Mouse (Mus musculus) kidney, adult 2 months (tissue): ENCODE results near the gene Ubxn11. TPM values are rescaled to one million over a fixed set of nuclear protein-coding genes. Genes with fewer than 3 reads are reported as not detected.

Source experiments
- DNase-seq: peaks from one replicate; pipeline ENCODE4 v3.0.0; 2021
- H3K27ac ChIP-seq: fragments of 200-500 bp; 2 replicates; pipeline ENCODE4 v1.5.1; 2012; ENCODE audit warnings: low read depth, low read length, control low read depth, inconsistent platforms; ENCODE audit not compliant: insufficient read depth
- H3K27me3 ChIP-seq: fragments of 200-500 bp; replicated peaks from 2 replicates; pipeline ENCODE4 v1.6.1; 2012; ENCODE audit warnings: mild to moderate bottlenecking, moderate library complexity, low read length, inconsistent platforms; ENCODE audit not compliant: control insufficient read depth, insufficient read depth
- H3K36me3 ChIP-seq: fragments of 200-500 bp; 2 replicates; pipeline ENCODE4 v1.6.1; 2012; ENCODE audit warnings: mild to moderate bottlenecking, moderate library complexity, low read length, inconsistent platforms; ENCODE audit not compliant: control insufficient read depth, insufficient read depth
- H3K4me1 ChIP-seq: fragments of 200-500 bp; 2 replicates; pipeline ENCODE4 v1.6.1; 2011; ENCODE audit warnings: low read length; ENCODE audit not compliant: control insufficient read depth, insufficient read depth
- H3K4me3 ChIP-seq: fragments of 200-500 bp; 2 replicates; pipeline ENCODE4 v1.5.1; 2011; ENCODE audit warnings: mild to moderate bottlenecking, low read depth, low read length, control low read depth; ENCODE audit not compliant: insufficient read depth
- CTCF ChIP-seq: fragments of 200-500 bp; conservative IDR thresholded peaks from 2 replicates; pipeline ENCODE4 v1.5.1; 2011; ENCODE audit warnings: low read depth, mild to moderate bottlenecking, control low read depth, low read length, moderate library complexity, mixed read lengths; ENCODE audit not compliant: insufficient read depth, insufficient read length
- POLR2A ChIP-seq: fragments of 200-500 bp; IDR thresholded peaks from one replicate; pipeline ENCODE4 v1.6.1; 2011; ENCODE audit warnings: low read depth, low read length, control low read depth
- WGBS: fragments of 180-500 bp; shearing (Covaris S2); methylation state at CpG from one replicate; pipeline ENCODE4 v1.1.7; 2018; 5-methylcytosine and 5-hydroxymethylcytosine counted together
- polyA plus RNA-seq: library from polyadenylated mRNA; depleted of rRNA; stranded (reverse); fragments of >200 nt; gene quantifications from 2 replicates; pipeline ENCODE4 v1.2.3, GENCODE M21; 2012; rRNA removed

Gene Ubxn11
- polyA plus RNA-seq = 5.6 and 5.9 TPM in 2 replicates

DNA sequence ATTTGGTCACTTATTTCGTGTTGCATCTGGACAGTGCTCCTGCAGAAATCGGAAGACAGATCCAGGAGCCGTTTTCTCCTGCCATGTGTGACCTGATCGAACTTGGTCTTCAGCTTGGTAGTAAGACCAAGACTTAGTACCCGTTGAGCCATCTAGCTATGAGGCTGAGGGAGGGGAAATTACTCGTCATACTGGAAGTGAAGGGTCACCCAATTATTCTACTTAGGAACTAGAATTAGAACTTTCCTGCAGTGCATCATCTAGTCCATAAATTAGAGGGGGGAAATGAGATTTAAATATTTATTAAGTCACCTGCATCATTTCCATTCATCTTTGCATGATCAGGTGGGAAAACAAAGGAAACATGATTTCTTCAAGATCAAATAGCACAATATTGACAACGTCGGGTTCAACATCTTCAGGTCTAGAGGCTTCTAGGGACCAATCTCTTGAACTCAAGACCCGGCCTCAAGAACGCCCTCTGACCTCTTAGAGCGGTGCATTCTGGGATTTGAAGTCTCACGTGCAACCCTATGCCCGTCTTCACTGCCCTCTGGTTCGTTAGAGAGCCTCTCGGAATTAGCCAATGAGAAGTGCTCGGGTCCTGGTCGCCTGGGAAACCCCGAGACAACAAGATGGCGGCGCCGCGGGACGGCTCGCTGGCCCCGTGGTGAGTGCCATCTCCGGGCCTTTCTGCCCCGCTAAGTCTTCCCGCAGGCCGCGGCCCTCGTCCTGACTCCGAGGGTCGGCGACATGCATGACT, at the start of gene Ubxn11:
Gene Ubxn11 (plus strand): TSS at position 592 of the 763 bp plus-strand sequence.
- Histone ChIP-seq H3K4me3 (peak within 1 kb of the TSS; percentile 84), H3K27me3 (no peaks in the 10 kb centered on the region), H3K36me3 (no peaks in the 10 kb centered on the region), H3K27ac (no peak within 1 kb of the TSS), H3K4me1 (no peaks in the 10 kb centered on the region)
- TF ChIP-seq CTCF (no peak), POLR2A (no peak)
- WGBS = 19% methylated on average over 34 of the region's 34 CpGs
- peak; percentile 95 for DNase-seq

GRCm38 (mm10) chr4:134053538-134053937, 48.8 kb upstream of the Ubxn11 start, which contains the start of gene Zfp683:
Zfp683 (plus strand) TSS chr4:134053838.
- Histone ChIP-seq H3K27ac (no peak within 1 kb of the TSS), H3K36me3 (no peaks in the 10 kb centered on the region), H3K27me3 (no peaks in the 10 kb centered on the region), H3K4me3 (no peak within 1 kb of the TSS), H3K4me1 (no peaks in the 10 kb centered on the region)
- TF ChIP-seq POLR2A = no peak
- no peak for TF ChIP-seq CTCF
- no peak for DNase-seq
- WGBS = 95% methylated on average over 3 of the region's 3 CpGs

DNA sequence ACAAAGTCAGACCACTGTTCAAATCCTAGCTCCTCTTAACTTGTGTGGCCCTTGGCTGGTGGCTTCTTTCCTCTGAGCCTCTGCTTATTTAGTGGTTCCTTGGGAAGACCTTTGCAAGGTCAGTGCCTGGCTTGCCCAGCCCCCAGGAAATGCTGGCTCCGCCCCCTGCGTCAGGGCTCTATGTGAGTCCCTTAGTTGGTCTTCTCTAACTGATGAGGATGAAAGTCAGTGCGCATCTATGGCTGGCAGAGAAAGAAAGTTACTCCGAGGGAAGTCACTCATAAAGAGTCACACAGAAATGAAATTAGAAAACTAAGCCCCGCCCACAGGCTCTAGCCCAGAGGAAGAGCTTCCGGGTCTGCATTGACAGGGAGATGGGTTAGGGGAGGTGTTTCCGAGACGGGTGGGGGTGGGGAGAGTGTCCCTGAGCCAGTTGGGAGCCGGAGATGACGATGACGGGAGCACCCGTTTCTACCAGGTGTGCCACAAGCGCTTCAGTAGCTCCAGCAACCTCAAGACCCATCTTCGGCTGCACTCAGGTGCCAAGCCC, 44.1 kb upstream of the Ubxn11 start:
- Histone ChIP-seq H3K27ac (no peak overlapping the region), H3K4me3 (no peak overlapping the region), H3K27me3 (no peaks in the 10 kb centered on the region), H3K36me3 (no peaks in the 10 kb centered on the region), H3K4me1 (no peaks in the 10 kb centered on the region)
- no peak for TF ChIP-seq POLR2A
- TF ChIP-seq CTCF = no peak
- 27% methylated on average over 14 of the region's 14 CpGs for WGBS
- no peak for DNase-seq

DNA sequence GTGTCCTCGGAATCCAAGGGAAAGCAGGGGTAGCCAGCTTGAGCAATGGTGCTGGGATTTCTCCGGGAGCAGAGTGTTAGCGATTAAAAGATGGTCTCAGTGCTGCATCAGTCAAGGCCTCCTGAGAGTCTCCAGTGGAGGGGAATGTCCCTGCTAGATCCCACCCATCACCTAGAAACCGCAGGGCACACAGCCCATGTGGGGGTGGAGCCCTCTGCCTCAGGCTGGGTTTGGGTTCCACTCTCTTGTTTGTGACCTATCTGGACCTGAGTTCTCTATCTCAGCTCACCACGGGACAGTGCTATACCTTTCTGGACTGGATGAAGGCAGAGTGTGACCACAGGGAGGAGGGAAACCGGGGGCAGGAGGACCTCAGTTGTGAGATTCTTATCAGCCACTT, 43.5 kb upstream of the Ubxn11 start:
- no peak for TF ChIP-seq POLR2A
- TF ChIP-seq CTCF = no peak
- no peak for DNase-seq
- Histone ChIP-seq H3K4me3 (no peak overlapping the region), H3K27ac (no peak overlapping the region), H3K4me1 (no peaks in the 10 kb centered on the region), H3K36me3 (no peaks in the 10 kb centered on the region), H3K27me3 (no peaks in the 10 kb centered on the region)
- 86% methylated on average over 6 of the region's 6 CpGs for WGBS

DNA sequence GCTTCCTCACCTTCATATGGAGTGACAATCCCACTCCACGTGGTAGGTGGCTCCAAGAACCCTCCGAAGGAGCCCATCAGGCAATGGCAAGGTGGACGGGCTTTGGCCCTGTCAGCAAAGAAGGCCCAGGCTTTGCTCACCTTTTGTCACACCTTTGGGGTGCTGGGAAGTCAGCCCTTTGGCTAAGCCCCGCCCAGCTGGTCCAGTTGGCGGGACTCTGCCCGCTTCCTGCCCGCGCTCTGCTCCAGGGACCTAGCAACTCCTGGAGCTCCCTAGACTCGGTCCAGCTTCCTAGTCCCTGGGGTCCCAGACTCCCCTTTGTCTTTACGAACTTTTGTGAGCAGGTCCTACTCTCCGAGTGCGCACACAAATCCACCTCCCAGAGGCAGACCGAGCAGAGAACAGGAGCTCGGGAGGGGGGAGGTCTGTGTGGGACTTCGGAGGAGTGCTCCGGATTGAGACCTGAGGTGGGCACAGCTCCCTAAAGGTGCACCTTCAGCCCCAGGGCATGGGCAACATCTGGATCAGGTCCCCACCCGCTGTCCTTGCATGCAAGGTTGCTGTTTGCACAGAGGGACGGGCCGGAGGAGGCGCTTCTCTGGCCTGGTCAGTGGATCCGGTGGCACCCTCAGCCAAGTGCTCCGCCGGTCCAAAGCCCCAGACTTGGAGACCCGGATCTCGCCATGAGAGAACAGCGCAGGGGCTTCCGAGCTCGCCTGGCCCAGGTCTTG, 42.1 kb upstream of the Ubxn11 start, which contains the start of gene Crybg2:
Gene Crybg2 (plus strand): TSS at position 681 of the 731 bp plus-strand sequence.
- TF ChIP-seq CTCF (no peak), POLR2A (no peak)
- H3K27me3 ChIP-seq = no peaks in the 10 kb centered on the region
- no peak within 1 kb of the TSS for H3K4me3 ChIP-seq
- WGBS = 72% methylated on average over 28 of the region's 28 CpGs
- H3K36me3 ChIP-seq = no peaks in the 10 kb centered on the region
- H3K27ac ChIP-seq = no peak within 1 kb of the TSS
- no peaks in the 10 kb centered on the region; the same call in 1 of the 2 replicates for H3K4me1 ChIP-seq
- no peak for DNase-seq

- H3K27me3 ChIP-seq = no peaks in the 10 kb centered on the region
- H3K4me3 ChIP-seq = no peak overlapping the region
- no peak for TF ChIP-seq CTCF
- no peak for TF ChIP-seq POLR2A
- no peak overlapping the region for H3K27ac ChIP-seq
- DNase-seq = peak; percentile 69
- H3K4me1 ChIP-seq = no peaks in the 10 kb centered on the region; the same call in 1 of the 2 replicates
- no peaks in the 10 kb centered on the region for H3K36me3 ChIP-seq
- whole genome bisulfite sequencing = 64% methylated on average over 18 of the region's 18 CpGs
Measured at GRCm38 (mm10) chr4:134061166-134061830, 41.1 kb upstream of the Ubxn11 start.
